Mouse (Mus musculus) heart, embryonic 14.5 days (tissue): ENCODE results near the gene Scnm1. TPM values are rescaled to one million over a fixed set of nuclear protein-coding genes. Genes with fewer than 3 reads are reported as not detected.

Experiments
- ATAC-seq: fragments of 200-750 bp; cut with Nextera tagmentation; 2 replicates; pipeline ENCODE4 v1.8.0; 2017; ENCODE audit warnings: low read depth, moderate TSS enrichment; ENCODE audit not compliant: insufficient number of reproducible peaks, insufficient read depth, low FRiP score
- H3K27ac ChIP-seq, 2 experiments: fragments of 200-500 bp in 1 of 2; fragments of 300-500 bp in 1 of 2; sonication (generic) in 1 of 2; replicated peaks in 1 of 2; 2 replicates each; pipeline ENCODE4 v1.5.1; 2012 to 2014; ENCODE audit warnings: low read depth in 2 of 2, low read length in 2 of 2, control low read depth in 1 of 2, mild to moderate bottlenecking in 1 of 2, mixed read lengths in 1 of 2; ENCODE audit not compliant: control insufficient read depth in 1 of 2, insufficient read depth in 1 of 2
- H3K27me3 ChIP-seq: fragments of 300-500 bp; sonication (generic); 2 replicates; pipeline ENCODE4 v1.6.1; 2014; ENCODE audit warnings: mild to moderate bottlenecking, low read length, control low read depth; ENCODE audit not compliant: control insufficient read depth, insufficient read depth
- H3K36me3 ChIP-seq: fragments of 300-500 bp; sonication (generic); 2 replicates; pipeline ENCODE4 v1.6.1; 2014; ENCODE audit warnings: mild to moderate bottlenecking, control low read depth, low read length, mixed read lengths; ENCODE audit not compliant: control insufficient read depth, insufficient read depth
- H3K4me1 ChIP-seq, 2 experiments: fragments of 200-500 bp in 1 of 2; fragments of 300-500 bp in 1 of 2; sonication (generic) in 1 of 2; 2 replicates each; pipeline ENCODE4 v1.6.1; 2012 to 2014; ENCODE audit warnings: low read length in 2 of 2, control low read depth in 1 of 2, mixed read lengths in 1 of 2; ENCODE audit not compliant: control insufficient read depth in 2 of 2, insufficient read depth in 2 of 2
- H3K4me2 ChIP-seq: fragments of 300-500 bp; sonication (generic); 2 replicates; pipeline ENCODE4 v1.6.1; 2014; ENCODE audit warnings: mild to moderate bottlenecking, low read length
- H3K4me3 ChIP-seq, 2 experiments: fragments of 200-500 bp in 1 of 2; fragments of 300-500 bp in 1 of 2; sonication (generic) in 1 of 2; 2 replicates each; pipeline ENCODE4 v1.5.1; 2012 to 2014; ENCODE audit warnings: low read length in 2 of 2, mild to moderate bottlenecking in 2 of 2, control low read depth in 1 of 2, low read depth in 1 of 2, moderate library complexity in 1 of 2; ENCODE audit not compliant: control insufficient read depth in 1 of 2, insufficient read depth in 1 of 2
- H3K9ac ChIP-seq: fragments of 300-500 bp; sonication (generic); 2 replicates; pipeline ENCODE4 v1.6.1; 2014; ENCODE audit warnings: mild to moderate bottlenecking, low read length
- H3K9me3 ChIP-seq: fragments of 300-500 bp; sonication (generic); 2 replicates; pipeline ENCODE4 v1.6.1; 2016; ENCODE audit warnings: low read length, control low read depth; ENCODE audit not compliant: control insufficient read depth
- WGBS: fragments of 180-500 bp; shearing (Covaris S2); extraction: QIAGEN DNeasy Blood & Tissue Kit; methylation state at CpG from one replicate; pipeline ENCODE4 v1.1.7; 2014; 5-methylcytosine and 5-hydroxymethylcytosine counted together
- polyA plus RNA-seq: library from polyadenylated mRNA; unstranded; fragments of >200 nt; fragmentation: Nextera tagmentation; extraction: Ambion mirVana; gene quantifications from 2 replicates; pipeline ENCODE4 v1.2.1, GENCODE M21; 2014

Scnm1 gene
- polyA plus RNA-seq, 1 experiment from 2014 or later: 58.7 TPM

- ATAC-seq: 0 out of 2 replicates have a peak, but pooled peaks have one; percentile 10
- peak overlapping the region; percentile 76 for H3K4me2 ChIP-seq
- WGBS: 2% methylated on average over 56 of the region's 58 CpGs
- H3K27ac ChIP-seq: no peak overlapping the region
- no peaks in the 10 kb centered on the region for H3K9me3 ChIP-seq
- peaks cover 55% of the 10 kb centered on the region for H3K27me3 ChIP-seq
- H3K9ac ChIP-seq: peak overlapping the region; percentile 60
- H3K36me3 ChIP-seq: peaks cover 24% of the 10 kb centered on the region
- H3K4me1 ChIP-seq: peaks cover 0 to 16% of the 10 kb centered on the region in 2 experiments; a peak in 3 of 4 replicates
- peak overlapping the region; percentile 31 to 41 for H3K4me3 ChIP-seq
These were observed 39.6 kb upstream of the Scnm1 start for GRCm38 (mm10) chr3:95173256-95173949.

GRCm38 (mm10) chr3:95172526-95173255 lies 38.9 kb upstream of the Scnm1 start:
- H3K27ac ChIP-seq: no peak overlapping the region
- H3K9ac ChIP-seq: peak overlapping the region; percentile 25; the same call in 1 of the 2 replicates
- H3K9me3 ChIP-seq: no peaks in the 10 kb centered on the region
- H3K4me3 ChIP-seq: peak overlapping the region; percentile 31 to 41; a peak in 2 of 4 replicates
- peaks cover 24% of the 10 kb centered on the region for H3K36me3 ChIP-seq
- peak overlapping the region; percentile 76 for H3K4me2 ChIP-seq
- WGBS: 14% methylated on average over 82 of the region's 84 CpGs
- peaks cover 0 to 16% of the 10 kb centered on the region in 2 experiments; a peak in 3 of 4 replicates for H3K4me1 ChIP-seq
- peaks cover 55% of the 10 kb centered on the region for H3K27me3 ChIP-seq
- ATAC-seq: 0 out of 2 replicates have a peak, but pooled peaks have one; percentile 20

DNA sequence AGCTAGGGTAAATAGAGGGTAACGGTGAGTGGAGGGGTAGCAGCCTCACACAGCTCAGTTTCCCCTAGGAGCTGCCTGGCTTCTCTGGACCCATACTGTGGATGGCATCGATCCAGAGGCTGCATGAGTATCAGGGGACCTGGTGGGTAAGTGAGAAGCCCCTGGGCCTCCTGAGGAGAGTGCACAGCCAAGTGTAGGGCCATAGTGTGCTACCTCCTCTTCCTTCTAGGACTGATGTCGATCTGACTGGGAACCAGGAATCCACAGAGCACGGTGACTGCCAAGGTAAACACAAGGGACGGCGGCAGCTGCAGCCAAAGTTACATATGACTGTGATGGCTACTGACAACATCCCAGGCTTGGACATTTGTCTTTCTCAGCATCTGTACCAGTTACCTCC lies 37.3 kb upstream of the Scnm1 start:
- peaks cover 55% of the 10 kb centered on the region for H3K27me3 ChIP-seq
- H3K36me3 ChIP-seq: peaks cover 27% of the 10 kb centered on the region
- H3K9ac ChIP-seq: no peak overlapping the region
- peaks cover 0 to 16% of the 10 kb centered on the region in 2 experiments; a peak in 3 of 4 replicates for H3K4me1 ChIP-seq
- H3K4me3 ChIP-seq: no peak overlapping the region
- H3K27ac ChIP-seq: no peak overlapping the region
- no peak overlapping the region for H3K4me2 ChIP-seq
- no peaks in the 10 kb centered on the region for H3K9me3 ChIP-seq
- ATAC-seq: no peak
- 71% methylated on average over 6 of the region's 6 CpGs for WGBS

- Histone ChIP-seq H3K27me3 (peaks cover 55% of the 10 kb centered on the region), H3K4me3 (no peak overlapping the region), H3K4me2 (no peak overlapping the region), H3K4me1 (peaks cover 0 to 16% of the 10 kb centered on the region in 2 experiments; a peak in 3 of 4 replicates), H3K9me3 (no peaks in the 10 kb centered on the region), H3K36me3 (peaks cover 30% of the 10 kb centered on the region), H3K9ac (no peak overlapping the region), H3K27ac (no peak overlapping the region)
- no peak for ATAC-seq
- WGBS: 84% methylated on average over 10 of the region's 10 CpGs
These were observed 36.2 kb upstream of the Scnm1 start for GRCm38 (mm10) chr3:95169996-95170395.

- no peak overlapping the region for H3K4me3 ChIP-seq
- H3K9me3 ChIP-seq: no peaks in the 10 kb centered on the region
- peaks cover 16% of the 10 kb centered on the region; the same call in 1 of the 2 replicates for H3K36me3 ChIP-seq
- H3K27me3 ChIP-seq: peaks cover 8% of the 10 kb centered on the region
- no peak overlapping the region for H3K4me2 ChIP-seq
- peaks cover 20 to 35% of the 10 kb centered on the region in 2 experiments for H3K4me1 ChIP-seq
- no peak overlapping the region for H3K9ac ChIP-seq
- H3K27ac ChIP-seq: no peak overlapping the region
- WGBS: 46% methylated on average over 5 of the region's 5 CpGs
- no peak for ATAC-seq
These were observed 31.0 kb upstream of the Scnm1 start for GRCm38 (mm10) chr3:95164840-95165239.

GRCm38 (mm10) chr3:95164256-95164550 lies 30.4 kb upstream of the Scnm1 start:
- 78% methylated on average over 5 of the region's 5 CpGs for WGBS
- no peak for ATAC-seq

DNA sequence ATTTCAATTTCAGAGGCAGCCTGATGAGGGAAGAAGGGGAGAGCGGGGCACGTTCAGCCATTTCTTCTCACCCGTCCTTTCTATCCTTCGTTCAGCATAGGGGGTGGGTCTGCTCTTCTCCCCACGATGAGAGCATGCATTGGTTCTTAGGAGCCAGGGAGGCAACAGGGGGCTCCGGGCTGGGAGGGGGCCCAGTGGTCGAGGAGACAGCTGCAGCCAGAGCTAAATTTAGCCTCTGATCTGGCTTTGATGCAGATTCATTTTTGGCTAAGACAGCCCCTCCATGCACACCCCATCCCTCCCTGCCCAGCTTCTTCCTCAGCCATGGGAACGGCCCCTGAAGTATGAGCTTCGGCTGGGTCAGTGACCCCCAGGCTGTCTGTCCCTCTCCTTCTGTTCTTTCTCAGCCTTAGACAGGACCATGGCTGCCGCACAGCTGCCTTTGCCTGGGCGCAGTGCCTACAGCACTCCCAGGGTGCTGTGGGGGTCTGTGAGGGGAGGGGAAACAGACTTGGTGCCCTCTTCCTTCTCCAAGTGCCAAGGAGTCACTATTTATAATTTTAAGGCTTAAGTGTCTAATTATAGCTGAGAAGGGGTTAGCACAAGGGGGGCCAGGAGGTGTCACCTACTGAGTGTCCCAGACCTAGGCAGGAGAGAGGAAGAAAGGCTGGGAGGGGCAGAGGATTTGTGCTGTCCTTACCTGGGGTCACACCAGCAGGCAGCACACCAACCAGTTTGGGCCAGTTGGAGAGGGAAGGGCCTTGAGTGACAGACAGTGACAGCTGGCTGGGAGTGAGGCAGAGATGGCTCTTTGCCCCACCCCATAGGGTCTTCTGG lies 29.8 kb upstream of the Scnm1 start:
- Histone ChIP-seq H3K27ac (no peak overlapping the region), H3K4me3 (no peak overlapping the region), H3K36me3 (peaks cover 7% of the 10 kb centered on the region; the same call in 1 of the 2 replicates), H3K27me3 (no peaks in the 10 kb centered on the region; the same call in 1 of the 2 replicates), H3K9me3 (no peaks in the 10 kb centered on the region), H3K4me1 (peaks cover 20 to 39% of the 10 kb centered on the region in 2 experiments), H3K9ac (no peak overlapping the region), H3K4me2 (peak overlapping the region; percentile 11; the same call in 1 of the 2 replicates)
- WGBS: 46% methylated on average over 11 of the region's 11 CpGs
- no peak for ATAC-seq

More at GRCm38 (mm10) chr3:95164256-95164550, 30.4 kb upstream of the Scnm1 start:
- peaks cover 20 to 39% of the 10 kb centered on the region in 2 experiments for H3K4me1 ChIP-seq
- H3K9ac ChIP-seq: no peak overlapping the region
- H3K27ac ChIP-seq: no peak overlapping the region
- H3K4me2 ChIP-seq: 0 out of 2 replicates have a peak overlapping the region, but pooled peaks have one; percentile 11
- H3K9me3 ChIP-seq: no peaks in the 10 kb centered on the region
- peaks cover 10% of the 10 kb centered on the region; the same call in 1 of the 2 replicates for H3K36me3 ChIP-seq
- no peak overlapping the region for H3K4me3 ChIP-seq
- H3K27me3 ChIP-seq: peaks cover 2% of the 10 kb centered on the region
